Mouse (Mus musculus): ENCODE measurements at regions not wholly inside any gene's neighbourhood (a gene's known extent, or its start where the extent isn't known, plus 50 kb on each side); places are given as distances from the start of the nearest gene placed in this dataset.

DNA sequence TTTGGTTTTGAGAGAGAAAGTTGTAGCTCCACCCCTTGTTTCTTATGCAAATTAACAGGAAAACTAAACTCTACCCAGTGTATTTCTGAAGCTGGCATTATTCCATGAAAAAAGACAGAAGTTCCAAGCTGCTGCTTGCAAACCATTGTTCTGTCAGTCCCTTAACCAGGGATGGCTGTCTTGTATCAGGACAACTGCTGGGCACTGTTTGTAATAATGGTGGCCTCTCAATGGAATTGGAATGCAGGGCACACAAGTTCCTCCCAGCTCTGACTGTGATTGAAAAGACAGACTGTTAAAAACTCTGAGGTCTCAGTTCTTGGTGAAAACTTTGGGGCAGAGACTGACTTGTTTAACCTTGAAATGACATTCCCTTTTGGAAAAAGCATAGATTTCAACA lies 516.0 kb upstream of the Fam241a start:
- TF ChIP-seq POLR2A (IDR thresholded peaks at IDR 0.05; ENCODE audit: low read depth, low read length) (no peak), CTCF (IDR thresholded peaks at IDR 0.05; ENCODE audit: extremely low read depth, insufficient read length, insufficient replicate concordance, low read depth, low read length) (no peak)

Measured in small intestine, adult 2 months (tissue).